Comparison of ENCODE assay signal across 13 mouse cellular contexts in the genomic region with DNA sequence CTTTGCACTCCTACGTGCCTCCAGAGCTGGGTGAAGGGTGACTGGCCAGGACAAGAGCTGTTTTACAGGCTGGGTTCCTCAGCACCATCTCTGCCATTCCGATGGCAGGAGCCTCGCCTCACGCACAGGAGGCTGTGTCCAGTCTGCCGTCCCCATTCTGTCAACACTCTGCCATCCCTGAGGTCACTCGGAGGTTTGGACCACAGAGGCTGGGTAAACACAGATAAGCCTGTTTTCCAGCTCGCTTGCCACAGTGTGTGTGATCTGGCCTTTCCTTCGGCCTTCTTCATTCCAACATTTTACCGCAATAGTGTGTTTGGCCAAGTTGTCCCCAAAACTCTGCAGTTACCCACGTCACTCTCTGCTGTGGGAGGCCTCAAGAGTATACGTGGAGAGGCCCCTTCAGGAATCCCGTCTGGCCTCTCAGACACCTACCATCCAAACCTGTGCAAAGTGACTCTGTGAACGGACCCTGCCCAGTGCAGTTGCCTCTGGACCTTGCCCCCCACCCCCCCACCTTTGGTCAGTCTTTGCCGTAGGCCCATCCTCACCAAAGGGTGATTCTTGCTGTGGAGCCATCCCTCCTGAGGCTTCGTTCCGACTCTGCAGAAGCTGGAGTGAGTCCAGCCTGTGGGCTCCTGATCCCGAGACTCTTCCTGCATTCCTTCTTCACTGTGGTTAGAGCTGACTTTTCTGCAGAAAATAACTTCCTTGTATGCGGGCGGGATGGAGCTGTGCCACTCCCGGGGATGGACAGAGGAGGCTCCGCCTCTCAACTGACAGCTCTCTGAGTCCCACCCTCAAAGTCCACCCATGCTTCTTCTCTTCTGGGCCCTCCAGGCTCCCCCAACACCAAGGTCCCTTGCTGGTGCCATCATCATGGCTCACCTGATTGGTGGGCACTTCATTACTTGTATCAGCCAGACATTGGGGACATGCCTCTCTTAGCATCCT. TPM values are rescaled to one million over a fixed set of nuclear protein-coding genes. Genes with fewer than 3 reads are reported as not detected.
A peak's percentile ranks its signal among the peaks of the same experiment; 100 is the strongest.
DNase-seq lines count a peak whose midpoint lies in the region; ATAC-seq and TF ChIP-seq lines count a peak whose summit lies in the region.
"Had no signal": no experiment of that assay in that cellular context is flagged by ENCODE, and none has a peak within 500 bp of the region (broad histone marks: within the 10 kb centered on the region; RNA-seq: fewer than 3 reads in every experiment).

No protein-coding gene starts in this region.

- intact Hi-C loops in heart, postnatal 10 days (cut with DNase I): no loop called here

- no peaks in the 10 kb centered on the region for H3K9me3 ChIP-seq in megakaryocyte, embryonic 14.5 days
- H3K9me3 ChIP-seq in intestine, embryonic 14.5 days (ENCODE audit: control insufficient read depth, low read length): no peaks in the 10 kb centered on the region

- no peak overlapping the region for H3K9ac ChIP-seq in intestine, embryonic 14.5 days (ENCODE audit: low read length)

- H3K27ac ChIP-seq in intestine, embryonic 14.5 days (ENCODE audit: low read depth): no peak overlapping the region
- H3K27ac ChIP-seq in layer of hippocampus, adult 2 months: no peak overlapping the region
- H3K27ac ChIP-seq: left cerebral cortex, adult 2 months had no signal

- H3K4me1 ChIP-seq in megakaryocyte, embryonic 14.5 days: peaks cover 98% of the 10 kb centered on the region
- no peaks in the 10 kb centered on the region for H3K4me1 ChIP-seq in intestine, embryonic 14.5 days (replicated peaks; ENCODE audit: control insufficient read depth, insufficient read depth, low read length)

- WGBS in intestine, embryonic 14.5 days: 62% methylated on average over 21 of the region's 21 CpGs

- peaks cover 4% of the 10 kb centered on the region for H3K27me3 ChIP-seq in megakaryocyte, embryonic 14.5 days (replicated peaks)
- no peaks in the 10 kb centered on the region for H3K27me3 ChIP-seq in intestine, embryonic 14.5 days (replicated peaks; ENCODE audit: control insufficient read depth, insufficient read depth, low read length)

- no peak for TF ChIP-seq CTCF in layer of hippocampus, adult 2 months (conservative IDR thresholded peaks at IDR 0.05)

- peak overlapping the region; percentile 69 for H3K4me3 ChIP-seq in megakaryocyte, embryonic 14.5 days (replicated peaks)
- H3K4me3 ChIP-seq in intestine, embryonic 14.5 days (ENCODE audit: low read depth, low read length): no peak overlapping the region
- no peak overlapping the region for H3K4me3 ChIP-seq in layer of hippocampus, adult 2 months
- H3K4me3 ChIP-seq: left cerebral cortex, adult 2 months had no signal

- DNase-seq in heart, adult 11 months: peak; percentile 94
- DNase-seq in heart, postnatal 10 days: no peak
- DNase-seq in intestine, embryonic 14.5 days (ENCODE audit: low spot score): no peak
- DNase-seq in spleen, postnatal 14 days (ENCODE audit: low spot score in 2 of 2): no peak
- no peak for DNase-seq in layer of hippocampus, adult 2 months (ENCODE audit: low spot score in 2 of 2)
- DNase-seq in kidney, postnatal 4 days: no peak
- DNase-seq: embryo, embryonic 11 days; kidney, adult 9 months; thymus, postnatal 36 days had no signal

- peaks cover 89% of the 10 kb centered on the region for H3K36me3 ChIP-seq in megakaryocyte, embryonic 14.5 days (replicated peaks; ENCODE audit: low read length)
- H3K36me3 ChIP-seq in intestine, embryonic 14.5 days (ENCODE audit: control insufficient read depth, insufficient read depth, low read length): no peaks in the 10 kb centered on the region

- 0 out of 2 replicates have a peak overlapping the region, but pooled peaks have one; percentile 16 for H3K4me2 ChIP-seq in intestine, embryonic 14.5 days (ENCODE audit: low read length)

- no peak for ATAC-seq in megakaryocyte, adult 5-6 weeks (ENCODE audit: poor library complexity, severe bottlenecking)
- ATAC-seq in intestine, embryonic 14.5 days (replicated peaks; ENCODE audit: low FRiP score, low TSS enrichment, low read depth): peak; percentile 51; the same call in 1 of the 2 replicates
- ATAC-seq: forebrain, embryonic 14.5 days had no signal

RNA-seq across cellular contexts. Expression of a gene that starts 9.7 kb away (rescaled TPM):
- total RNA-seq in heart, postnatal 10 days (2021): 10 to 100 TPM; 56.4 to 88.8 TPM
- 57.1 and 57.7 TPM in 2 replicates for polyA plus RNA-seq in megakaryocyte, embryonic 14.5 days (2012; ENCODE audit: insufficient read depth, low replicate concordance)
- 7.2 and 10.1 TPM in 2 replicates for total RNA-seq in megakaryocyte, adult 5-6 weeks (2015)
- total RNA-seq in megakaryocyte, adult 5-6 weeks (2017): 26.4 and 32.3 TPM in 2 replicates
- polyA plus RNA-seq in intestine, embryonic 14.5 days (2014; fragmentation: Nextera tagmentation; extraction: Ambion mirVana): 17.4 and 19.4 TPM in 2 replicates
- 100 to 1,000 TPM; 225 to 238 TPM for total RNA-seq in layer of hippocampus, adult 2 months (2021)
